Mouse (Mus musculus) left cerebral cortex, adult 8-10 months (tissue): ENCODE measurements at regions not wholly inside any gene's neighbourhood (a gene's known extent, or its start where the extent isn't known, plus 50 kb on each side); places are given as distances from the start of the nearest gene placed in this dataset.

Experiments used
- DNase-seq, 2 experiments: peaks; one replicate each; pipeline ENCODE4 v3.0.0; 2022; ENCODE audit warnings: low spot score in 2 of 2

GRCm38 (mm10) chr1:113247325-113247724, 1382.6 kb upstream of the Dsel start:
- DNase-seq: no peak

GRCm38 (mm10) chr1:113210095-113210494, 1345.4 kb upstream of the Dsel start:
- no peak for DNase-seq

GRCm38 (mm10) chr1:113204019-113204418, 1339.3 kb upstream of the Dsel start:
- no peak for DNase-seq

GRCm38 (mm10) chr1:113194116-113194812, 1329.5 kb upstream of the Dsel start:
- DNase-seq: no peak

- DNase-seq: no peak
Observed at GRCm38 (mm10) chr1:113163173-113163572, 1298.5 kb upstream of the Dsel start.
